Mouse (Mus musculus) thymus, adult 2 months (tissue): ENCODE measurements around the gene Heatr4.
"Not testable (repeated sequence)": the region's sequence is repeated elsewhere in the genome, so short reads cannot be mapped to it uniquely, and the experiment has no call there.

Experiments used
- CTCF ChIP-seq: fragments of 200-500 bp; IDR thresholded peaks from 2 replicates; pipeline ENCODE4 v1.5.1; 2012; ENCODE audit warnings: mild to moderate bottlenecking, control low read depth, low read length, moderate library complexity, borderline replicate concordance; ENCODE audit not compliant: control insufficient read depth, poor library complexity, insufficient read depth; ENCODE audit errors: extremely low read depth
- POLR2A ChIP-seq: fragments of 200-500 bp; IDR thresholded peaks from 2 replicates; pipeline ENCODE4 v1.6.1; 2012; ENCODE audit warnings: mild to moderate bottlenecking, low read length, control low read depth, moderate library complexity; ENCODE audit not compliant: control insufficient read depth, poor library complexity, insufficient read depth; ENCODE audit errors: extremely low read depth

- not testable (repeated sequence) for TF ChIP-seq POLR2A, CTCF
Observed at GRCm38 (mm10) chr12:83999237-83999636, 14.6 kb upstream of the Heatr4 start.
